Mouse (Mus musculus) olfactory bulb, adult 2 months (tissue): Measurements from ENCODE around the gene Rpl37. TPM values are rescaled to one million over a fixed set of nuclear protein-coding genes. Genes with fewer than 3 reads are reported as not detected.

Experiments
- H3K27ac ChIP-seq: fragments of 200-500 bp; 2 replicates; pipeline ENCODE4 v1.5.1; 2012; ENCODE audit warnings: low read depth, low read length; ENCODE audit not compliant: insufficient read depth
- H3K4me1 ChIP-seq: fragments of 200-500 bp; 2 replicates; pipeline ENCODE4 v1.6.1; 2012; ENCODE audit warnings: low read length; ENCODE audit not compliant: control insufficient read depth, insufficient read depth
- H3K4me3 ChIP-seq: fragments of 200-500 bp; 2 replicates; pipeline ENCODE4 v1.5.1; 2012; ENCODE audit warnings: mild to moderate bottlenecking, low read depth, low read length, moderate library complexity; ENCODE audit not compliant: insufficient read depth
- CTCF ChIP-seq: fragments of 200-500 bp; IDR thresholded peaks from 2 replicates; pipeline ENCODE4 v1.5.1; 2012; ENCODE audit warnings: low read depth, mild to moderate bottlenecking, low read length, moderate library complexity; ENCODE audit not compliant: insufficient read depth
- POLR2A ChIP-seq: fragments of 200-500 bp; IDR thresholded peaks from 2 replicates; pipeline ENCODE4 v1.6.1; 2012; ENCODE audit warnings: mild to moderate bottlenecking, low read depth, low read length, moderate library complexity; ENCODE audit not compliant: insufficient read depth
- WGBS: fragments of 180-500 bp; shearing (Covaris S2); methylation state at CpG from one replicate; pipeline ENCODE4 v1.1.7; 2018; 5-methylcytosine and 5-hydroxymethylcytosine counted together
- polyA plus RNA-seq: library from polyadenylated mRNA; stranded (reverse); fragments of >200 nt; gene quantifications from 2 replicates; pipeline ENCODE4 v1.2.4, GENCODE M21; 2012; ENCODE audit warnings: low replicate concordance; ENCODE audit not compliant: missing spikeins, insufficient read depth, insufficient read length

Rpl37 gene
- polyA plus RNA-seq, 1 experiment, result not detected

GRCm38 (mm10) chr15:5102312-5102711 is 14.1 kb upstream of the Rpl37 start:
- Histone ChIP-seq H3K4me1 (no peaks in the 10 kb centered on the region), H3K27ac (no peak overlapping the region), H3K4me3 (no peak overlapping the region)
- 93% methylated on average over 4 of the region's 4 CpGs for WGBS
- TF ChIP-seq POLR2A (no peak), CTCF (no peak)

GRCm38 (mm10) chr15:5105891-5106290 is 10.6 kb upstream of the Rpl37 start:
- no peak overlapping the region for H3K4me3 ChIP-seq
- no peaks in the 10 kb centered on the region for H3K4me1 ChIP-seq
- no peak overlapping the region for H3K27ac ChIP-seq
- WGBS, result 50% methylated on average over 6 of the region's 6 CpGs
- TF ChIP-seq POLR2A (no peak), CTCF (no peak)

- WGBS, result 17% methylated on average over 2 of the region's 2 CpGs
- H3K4me1 ChIP-seq, result no peaks in the 10 kb centered on the region
- H3K4me3 ChIP-seq, result no peak overlapping the region
- no peak overlapping the region for H3K27ac ChIP-seq
- no peak for TF ChIP-seq POLR2A
- no peak for TF ChIP-seq CTCF
Measured at GRCm38 (mm10) chr15:5106293-5106692, 10.2 kb upstream of the Rpl37 start.

GRCm38 (mm10) chr15:5107686-5108654 is 8.5 kb upstream of the Rpl37 start, which contains the start of gene Card6:
Gene Card6 (minus strand): TSS chr15:5108539.
- peak within 1 kb of the TSS; percentile 21 for H3K4me3 ChIP-seq
- H3K4me1 ChIP-seq, result no peaks in the 10 kb centered on the region
- H3K27ac ChIP-seq, result 0 out of 2 replicates have a peak within 1 kb of the TSS, but pooled peaks have one; percentile 26
- TF ChIP-seq POLR2A (no peak), CTCF (no peak)
- WGBS, result 57% methylated on average over 21 of the region's 21 CpGs

GRCm38 (mm10) chr15:5108655-5109040 is 7.8 kb upstream of the Rpl37 start:
- TF ChIP-seq CTCF, result no peak
- TF ChIP-seq POLR2A, result no peak
- WGBS, result 86% methylated on average over 3 of the region's 3 CpGs
- Histone ChIP-seq H3K4me3 (no peak overlapping the region), H3K27ac (no peak overlapping the region), H3K4me1 (no peaks in the 10 kb centered on the region)

- WGBS, result 82% methylated on average over 3 of the region's 3 CpGs
- H3K27ac ChIP-seq, result no peak overlapping the region
- no peak overlapping the region for H3K4me3 ChIP-seq
- TF ChIP-seq POLR2A (no peak), CTCF (no peak)
- peaks cover 2% of the 10 kb centered on the region; the same call in 1 of the 2 replicates for H3K4me1 ChIP-seq
Measured at GRCm38 (mm10) chr15:5112651-5113050, 3.8 kb upstream of the Rpl37 start.

- peaks cover 4% of the 10 kb centered on the region; the same call in 1 of the 2 replicates for H3K4me1 ChIP-seq
- TF ChIP-seq POLR2A (no peak), CTCF (no peak)
- H3K27ac ChIP-seq, result no peak overlapping the region
- 52% methylated on average over 8 of the region's 8 CpGs for WGBS
- H3K4me3 ChIP-seq, result no peak overlapping the region
Measured at GRCm38 (mm10) chr15:5115173-5115572, 1.3 kb upstream of the Rpl37 start.

GRCm38 (mm10) chr15:5117031-5117601 is 671 bp downstream of the Rpl37 start:
- no peak for TF ChIP-seq POLR2A
- no peak for TF ChIP-seq CTCF
- 2% methylated on average over 22 of the region's 22 CpGs for WGBS
- H3K4me1 ChIP-seq, result peaks cover 4% of the 10 kb centered on the region; the same call in 1 of the 2 replicates
- H3K27ac ChIP-seq, result no peak overlapping the region; the same call in 1 of the 2 replicates
- peak overlapping the region; percentile 89 for H3K4me3 ChIP-seq

- WGBS, result 88% methylated on average over 9 of the region's 9 CpGs
- H3K4me3 ChIP-seq, result no peak overlapping the region
- no peak for TF ChIP-seq CTCF
- TF ChIP-seq POLR2A, result no peak
- H3K27ac ChIP-seq, result no peak overlapping the region
- H3K4me1 ChIP-seq, result peaks cover 4% of the 10 kb centered on the region; the same call in 1 of the 2 replicates
Measured at GRCm38 (mm10) chr15:5118626-5119025, 2.2 kb downstream of the Rpl37 start.
